Mouse (Mus musculus) heart, postnatal 0 days (tissue): ENCODE data around the gene Olfr969. TPM values are rescaled to one million over a fixed set of nuclear protein-coding genes. Genes with fewer than 3 reads are reported as not detected.
"Not testable (repeated sequence)": the region's sequence is repeated elsewhere in the genome, so short reads cannot be mapped to it uniquely, and the experiment has no call there.

Source experiments
- ATAC-seq: fragments of 200-750 bp; cut with Nextera tagmentation; 2 replicates; pipeline ENCODE4 v1.8.0; 2017; ENCODE audit warnings: low read depth, moderate number of reproducible peaks, moderate library complexity; ENCODE audit not compliant: insufficient read depth
- DNase-seq: peaks from one replicate; pipeline ENCODE4 v3.0.0-alpha.2; 2016; ENCODE audit warnings: low spot score
- H3K27ac ChIP-seq: fragments of 300-500 bp; sonication (generic); 2 replicates; pipeline ENCODE4 v1.5.1; 2014; ENCODE audit warnings: low read depth, mild to moderate bottlenecking
- H3K27me3 ChIP-seq: fragments of 300-500 bp; sonication (generic); 2 replicates; pipeline ENCODE4 v1.6.1; 2014; ENCODE audit warnings: low read length, mixed read lengths; ENCODE audit not compliant: control insufficient read depth, insufficient read depth
- H3K36me3 ChIP-seq: fragments of 300-500 bp; sonication (generic); replicated peaks from 2 replicates; pipeline ENCODE4 v1.6.1; 2014; ENCODE audit warnings: low read length, mixed read lengths; ENCODE audit not compliant: control insufficient read depth, insufficient read depth
- H3K4me1 ChIP-seq: fragments of 300-500 bp; sonication (generic); 2 replicates; pipeline ENCODE4 v1.6.1; 2014; ENCODE audit warnings: antibody characterized with exemption; ENCODE audit not compliant: control insufficient read depth, insufficient read depth
- H3K4me2 ChIP-seq: fragments of 300-500 bp; sonication (generic); 2 replicates; pipeline ENCODE4 v1.6.1; 2014; ENCODE audit warnings: low read depth, mild to moderate bottlenecking, low read length, moderate library complexity
- H3K4me3 ChIP-seq: fragments of 300-500 bp; sonication (generic); 2 replicates; pipeline ENCODE4 v1.5.1; 2014; ENCODE audit warnings: low read depth, low read length
- H3K9ac ChIP-seq: fragments of 300-500 bp; sonication (generic); replicated peaks from 2 replicates; pipeline ENCODE4 v1.6.1; 2014; ENCODE audit warnings: low read depth, low read length, mixed read lengths
- H3K9me3 ChIP-seq: fragments of 300-500 bp; sonication (generic); replicated peaks from 2 replicates; pipeline ENCODE4 v1.6.1; 2016; ENCODE audit warnings: low read length; ENCODE audit not compliant: control insufficient read depth
- CTCF ChIP-seq: IDR thresholded peaks from 2 replicates; pipeline ENCODE4 v1.5.1; 2016; ENCODE audit warnings: antibody characterized with exemption, control low read depth, low read depth
- EP300 ChIP-seq: IDR thresholded peaks from 2 replicates; pipeline ENCODE4 v1.6.1; 2016; ENCODE audit warnings: antibody characterized with exemption, low read depth
- WGBS: fragments of 180-500 bp; shearing (Covaris S2); extraction: QIAGEN DNeasy Blood & Tissue Kit; methylation state at CpG from one replicate; pipeline ENCODE4 v1.1.7; 2014; 5-methylcytosine and 5-hydroxymethylcytosine counted together
- polyA plus RNA-seq: library from polyadenylated mRNA; unstranded; fragments of >200 nt; fragmentation: Nextera tagmentation; extraction: Ambion mirVana; gene quantifications from 2 replicates; pipeline ENCODE4 v1.2.1, GENCODE M21; 2015
- total RNA-seq: library from RNA; depleted of rRNA; stranded (reverse); fragments of >200 nt; gene quantifications from 2 replicates; pipeline ENCODE4 v1.2.3, GENCODE M21; 2014; ENCODE audit warnings: low replicate concordance; rRNA removed

Gene Olfr969
- total RNA-seq (not detected in 2 replicates), polyA plus RNA-seq (not detected in 2 replicates)

DNA sequence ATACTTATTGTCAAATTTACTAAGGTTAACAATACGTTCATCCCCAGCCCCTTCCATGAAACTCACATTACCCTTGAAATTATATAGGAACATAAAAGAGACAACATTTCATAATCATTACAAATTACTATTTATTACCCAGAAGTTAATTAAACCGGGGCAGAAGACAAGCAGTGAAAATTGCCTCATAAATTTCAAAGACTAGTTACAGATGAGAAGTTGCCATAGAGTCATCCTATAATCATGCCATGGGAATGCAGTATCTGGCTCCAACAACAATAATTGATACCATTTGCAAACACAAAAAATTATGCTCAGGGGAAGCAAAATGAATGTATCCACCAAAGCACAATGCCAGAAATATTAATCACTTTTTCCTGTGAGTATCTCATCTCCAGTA lies at the start of gene Olfr969:
Gene Olfr969, plus strand, starts transcription at position 388 of the 400 bp plus-strand sequence.
- H3K9ac ChIP-seq = no peak within 1 kb of the TSS
- H3K27me3 ChIP-seq = no peaks in the 10 kb centered on the region
- ATAC-seq (no peak), DNase-seq (no peak)
- 55% methylated on average over 2 of the region's 2 CpGs for WGBS
- H3K4me3 ChIP-seq = no peak within 1 kb of the TSS
- no peaks in the 10 kb centered on the region for H3K4me1 ChIP-seq
- no peak within 1 kb of the TSS for H3K4me2 ChIP-seq
- no peak within 1 kb of the TSS for H3K27ac ChIP-seq
- H3K9me3 ChIP-seq = no peaks in the 10 kb centered on the region
- TF ChIP-seq CTCF (no peak), EP300 (no peak)
- no peaks in the 10 kb centered on the region for H3K36me3 ChIP-seq

DNA sequence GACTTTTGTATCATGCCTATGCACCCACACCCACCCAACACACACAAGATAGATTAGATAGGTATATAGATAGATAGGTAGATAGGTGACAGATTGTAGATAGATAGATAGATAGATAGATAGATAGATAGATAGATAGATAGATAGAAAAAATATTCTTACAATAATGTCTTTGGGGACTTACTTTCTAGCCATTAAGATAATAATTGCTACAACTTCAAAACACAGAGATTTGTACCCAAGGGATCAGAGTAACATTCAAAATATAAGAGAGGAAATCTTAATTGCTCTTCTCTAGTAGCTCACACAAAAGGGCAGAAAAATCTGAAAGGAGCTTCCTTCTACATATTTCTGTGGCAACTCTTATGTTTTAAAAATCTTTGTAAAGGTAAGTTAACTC lies 44.8 kb upstream of the Olfr969 start, which contains the start of gene Olfr967:
Gene Olfr967, plus strand, starts transcription at position 301 of the 400 bp plus-strand sequence.
- no peaks in the 10 kb centered on the region for H3K9me3 ChIP-seq
- DNase-seq (no peak), ATAC-seq (no peak)
- no peaks in the 10 kb centered on the region for H3K27me3 ChIP-seq
- no peak within 1 kb of the TSS for H3K27ac ChIP-seq
- H3K4me3 ChIP-seq = no peak within 1 kb of the TSS
- TF ChIP-seq EP300 = no peak
- TF ChIP-seq CTCF = no peak
- H3K36me3 ChIP-seq = no peaks in the 10 kb centered on the region
- H3K4me1 ChIP-seq = no peaks in the 10 kb centered on the region
- no peak within 1 kb of the TSS for H3K4me2 ChIP-seq
- no peak within 1 kb of the TSS for H3K9ac ChIP-seq

DNA sequence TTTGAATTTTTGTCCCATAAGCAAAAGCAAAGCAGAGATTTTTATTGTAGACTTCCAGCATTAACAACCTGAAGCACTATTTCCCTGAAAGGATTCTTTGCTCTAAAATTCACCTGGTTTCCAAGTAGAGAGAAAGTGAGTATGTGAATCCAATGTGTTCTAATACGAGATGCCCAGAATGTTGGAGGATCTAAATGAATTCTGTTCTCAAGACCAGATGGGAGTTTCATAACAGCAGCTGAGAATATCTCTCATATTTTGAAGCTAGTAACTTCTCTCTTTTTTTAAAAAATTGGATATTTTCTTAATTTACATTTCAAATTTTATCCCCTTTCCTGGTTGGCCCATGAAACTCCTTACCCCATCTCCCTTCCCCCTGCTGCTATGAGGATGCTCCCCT lies 44.3 kb upstream of the Olfr969 start:
- Histone ChIP-seq H3K27me3 (no peaks in the 10 kb centered on the region), H3K9me3 (no peaks in the 10 kb centered on the region), H3K9ac (no peak overlapping the region), H3K36me3 (no peaks in the 10 kb centered on the region), H3K4me1 (no peaks in the 10 kb centered on the region), H3K4me3 (no peak overlapping the region), H3K27ac (no peak overlapping the region), H3K4me2 (no peak overlapping the region)
- DNase-seq = no peak
- TF ChIP-seq CTCF (no peak), EP300 (no peak)
- 70% methylated on average over 1 of the region's 1 CpGs for WGBS
- no peak for ATAC-seq

DNA sequence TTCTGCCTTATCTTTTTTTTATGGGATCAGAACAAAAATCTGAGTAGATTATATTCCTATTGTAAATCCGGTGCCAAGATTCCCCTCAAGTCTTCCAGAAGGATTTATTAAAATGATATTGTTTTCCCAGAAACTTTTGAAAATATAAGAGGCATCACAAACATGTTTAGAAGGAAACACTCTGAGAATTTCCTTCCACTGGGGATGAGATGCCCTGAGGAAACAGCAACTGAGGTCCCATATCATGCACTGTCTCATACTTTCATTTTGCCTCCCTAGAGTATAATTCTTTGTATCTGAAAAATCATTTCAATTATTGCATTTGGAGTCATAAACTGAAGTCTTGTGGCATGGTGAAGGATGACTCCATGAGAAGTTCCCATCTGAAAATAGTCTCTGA lies 7.6 kb upstream of the Olfr969 start, which contains the start of gene Olfr968:
Gene Olfr968, minus strand, starts transcription at position 101 of the 400 bp plus-strand sequence.
- H3K9ac ChIP-seq = no peak within 1 kb of the TSS
- H3K4me2 ChIP-seq = no peak within 1 kb of the TSS
- H3K27ac ChIP-seq = no peak within 1 kb of the TSS
- WGBS = 73% methylated on average over 1 of the region's 1 CpGs
- H3K27me3 ChIP-seq = no peaks in the 10 kb centered on the region
- H3K4me1 ChIP-seq = no peaks in the 10 kb centered on the region
- no peak within 1 kb of the TSS for H3K4me3 ChIP-seq
- TF ChIP-seq EP300 (no peak), CTCF (no peak)
- H3K9me3 ChIP-seq = no peaks in the 10 kb centered on the region
- H3K36me3 ChIP-seq = no peaks in the 10 kb centered on the region
- ATAC-seq (no peak), DNase-seq (no peak)

DNA sequence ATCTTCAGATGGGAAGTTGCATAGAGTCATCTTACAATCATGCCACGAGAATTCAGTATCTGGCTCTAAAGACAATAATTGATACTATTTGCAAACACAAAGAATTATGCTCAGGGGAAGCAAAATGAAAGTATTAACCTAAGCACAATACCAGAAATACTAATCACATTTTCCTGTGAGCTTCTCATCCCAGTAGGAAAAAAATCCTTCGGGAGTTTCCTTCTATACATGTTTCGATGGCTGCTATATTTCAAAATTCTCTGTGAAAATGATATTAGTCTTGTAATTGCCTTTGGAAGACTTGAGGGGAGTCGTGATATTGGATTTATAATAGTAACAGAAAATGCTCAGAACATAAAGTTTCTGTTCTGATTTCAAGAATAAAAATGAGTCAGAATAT lies 17.8 kb downstream of the Olfr969 start, which contains the start of gene Olfr970:
Gene Olfr970, plus strand, starts transcription at position 301 of the 400 bp plus-strand sequence.
- H3K27ac ChIP-seq = no peak within 1 kb of the TSS
- H3K4me2 ChIP-seq = no peak within 1 kb of the TSS
- H3K4me3 ChIP-seq = no peak within 1 kb of the TSS
- H3K9ac ChIP-seq = no peak within 1 kb of the TSS
- ATAC-seq = no peak
- TF ChIP-seq CTCF (no peak), EP300 (no peak)
- no peaks in the 10 kb centered on the region for H3K27me3 ChIP-seq
- 62% methylated on average over 4 of the region's 4 CpGs for WGBS
- no peaks in the 10 kb centered on the region for H3K4me1 ChIP-seq
- no peaks in the 10 kb centered on the region for H3K36me3 ChIP-seq
- 0 out of 2 replicates have a peak, but pooled peaks cover 3% of the 10 kb centered on the region for H3K9me3 ChIP-seq
- DNase-seq = no peak

DNA sequence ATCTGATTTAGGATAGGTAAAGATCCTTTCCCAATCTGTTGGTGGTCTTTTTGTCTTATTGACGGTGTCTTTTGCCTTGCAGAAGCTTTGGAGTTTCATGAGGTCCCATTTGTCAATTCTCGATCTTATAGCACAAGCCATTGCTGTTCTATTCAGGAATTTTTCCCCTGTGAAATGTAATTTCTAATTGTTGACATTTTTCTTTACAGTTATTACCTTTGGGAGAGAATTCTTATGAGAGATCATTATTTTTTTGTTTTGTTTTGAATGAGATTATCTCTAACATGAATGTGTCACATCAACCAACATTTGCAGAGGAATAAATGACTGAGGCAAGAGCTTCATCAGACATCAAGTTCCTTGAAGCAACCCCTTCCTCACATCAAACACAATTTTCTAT lies 45.8 kb downstream of the Olfr969 start, which contains the start of gene Olfr971:
Gene Olfr971, plus strand, starts transcription at position 301 of the 400 bp plus-strand sequence.
- not testable (repeated sequence) for H3K4me1 ChIP-seq, H3K9me3 ChIP-seq, H3K9ac ChIP-seq, DNase-seq, H3K27ac ChIP-seq, H3K27me3 ChIP-seq, H3K36me3 ChIP-seq, ATAC-seq, H3K4me2 ChIP-seq, H3K4me3 ChIP-seq
- WGBS = 63% methylated on average over 1 of the region's 2 CpGs

Other genes starting within 250 kb of the Olfr969 start
- not detected in 2 replicates for gene Olfr958, start 236.9 kb upstream of the Olfr969 start, total RNA-seq
- not detected in 2 replicates for gene Olfr958, start 236.9 kb upstream of the Olfr969 start, polyA plus RNA-seq
- gene Olfr959, start 215.4 kb upstream of the Olfr969 start, total RNA-seq = not detected in 2 replicates
- not detected in 2 replicates for gene Olfr959, start 215.4 kb upstream of the Olfr969 start, polyA plus RNA-seq
- gene AW551984, start 186.5 kb upstream of the Olfr969 start, total RNA-seq = 5.6 and 6.9 TPM in 2 replicates
- 2.1 and 2.2 TPM in 2 replicates for gene AW551984, start 186.5 kb upstream of the Olfr969 start, polyA plus RNA-seq
- not detected in 2 replicates for gene Olfr148, start 180.3 kb upstream of the Olfr969 start, total RNA-seq
- gene Olfr148, start 180.3 kb upstream of the Olfr969 start, polyA plus RNA-seq = not detected in 2 replicates
- not detected in 2 replicates for gene Olfr960, start 169.6 kb upstream of the Olfr969 start, total RNA-seq
- not detected in 2 replicates for gene Olfr960, start 169.6 kb upstream of the Olfr969 start, polyA plus RNA-seq
- not detected in 2 replicates for gene Olfr961, start 145.9 kb upstream of the Olfr969 start, total RNA-seq
- gene Olfr961, start 145.9 kb upstream of the Olfr969 start, polyA plus RNA-seq = not detected in 2 replicates
- not detected in 2 replicates for gene Olfr963, start 123.7 kb upstream of the Olfr969 start, total RNA-seq
- gene Olfr963, start 123.7 kb upstream of the Olfr969 start, polyA plus RNA-seq = not detected in 2 replicates
- gene Olfr149, start 83.8 kb upstream of the Olfr969 start, total RNA-seq = not detected in 2 replicates
- not detected in 2 replicates for gene Olfr149, start 83.8 kb upstream of the Olfr969 start, polyA plus RNA-seq
- not detected in 2 replicates for gene Olfr965, start 79.6 kb upstream of the Olfr969 start, total RNA-seq
- gene Olfr965, start 79.6 kb upstream of the Olfr969 start, polyA plus RNA-seq = not detected in 2 replicates
- not detected in 2 replicates for gene Olfr150, start 60.0 kb upstream of the Olfr969 start, total RNA-seq
- gene Olfr150, start 60.0 kb upstream of the Olfr969 start, polyA plus RNA-seq = not detected in 2 replicates
- not detected in 2 replicates for gene Olfr967, start 44.7 kb upstream of the Olfr969 start, total RNA-seq
- gene Olfr967, start 44.7 kb upstream of the Olfr969 start, polyA plus RNA-seq = not detected in 2 replicates
- not detected in 2 replicates for gene Olfr968, start 7.7 kb upstream of the Olfr969 start, total RNA-seq
- not detected in 2 replicates for gene Olfr968, start 7.7 kb upstream of the Olfr969 start, polyA plus RNA-seq
- gene Olfr970, start 17.9 kb downstream of the Olfr969 start, total RNA-seq = not detected in 2 replicates
- not detected in 2 replicates for gene Olfr970, start 17.9 kb downstream of the Olfr969 start, polyA plus RNA-seq
- gene Olfr971, start 45.9 kb downstream of the Olfr969 start, total RNA-seq = not detected in 2 replicates
- not detected in 2 replicates for gene Olfr971, start 45.9 kb downstream of the Olfr969 start, polyA plus RNA-seq
- not detected in 2 replicates for gene Olfr972, start 75.5 kb downstream of the Olfr969 start, total RNA-seq
- not detected in 2 replicates for gene Olfr972, start 75.5 kb downstream of the Olfr969 start, polyA plus RNA-seq
- gene Olfr229, start 116.4 kb downstream of the Olfr969 start, total RNA-seq = not detected in 2 replicates
- not detected in 2 replicates for gene Olfr229, start 116.4 kb downstream of the Olfr969 start, polyA plus RNA-seq
- not detected in 2 replicates for gene Olfr974, start 146.6 kb downstream of the Olfr969 start, total RNA-seq
- gene Olfr974, start 146.6 kb downstream of the Olfr969 start, polyA plus RNA-seq = not detected in 2 replicates
- not detected in 2 replicates for gene Olfr975, start 161.1 kb downstream of the Olfr969 start, total RNA-seq
- not detected in 2 replicates for gene Olfr975, start 161.1 kb downstream of the Olfr969 start, polyA plus RNA-seq
- not detected in 2 replicates for gene Olfr976, start 170.2 kb downstream of the Olfr969 start, total RNA-seq
- gene Olfr976, start 170.2 kb downstream of the Olfr969 start, polyA plus RNA-seq = not detected in 2 replicates
- gene Olfr978, start 201.2 kb downstream of the Olfr969 start, total RNA-seq = not detected in 2 replicates
- not detected in 2 replicates for gene Olfr978, start 201.2 kb downstream of the Olfr969 start, polyA plus RNA-seq
- gene Olfr979, start 212.5 kb downstream of the Olfr969 start, total RNA-seq = not detected in 2 replicates
- gene Olfr979, start 212.5 kb downstream of the Olfr969 start, polyA plus RNA-seq = not detected in 2 replicates
- not detected in 2 replicates for gene Olfr980, start 218.6 kb downstream of the Olfr969 start, total RNA-seq
- not detected in 2 replicates for gene Olfr980, start 218.6 kb downstream of the Olfr969 start, polyA plus RNA-seq
- gene Olfr981, start 230.5 kb downstream of the Olfr969 start, total RNA-seq = not detected in 2 replicates
- gene Olfr981, start 230.5 kb downstream of the Olfr969 start, polyA plus RNA-seq = not detected in 2 replicates